Mouse (Mus musculus) lung, postnatal 0 days (tissue): Measurements from ENCODE around the gene Lrmda. TPM values are rescaled to one million over a fixed set of nuclear protein-coding genes. Genes with fewer than 3 reads are reported as not detected.
A peak's percentile ranks its signal among the peaks of the same experiment; 100 is the strongest.

ENCODE experiments used
- ATAC-seq: fragments of 200-750 bp; cut with Nextera tagmentation; 2 replicates; pipeline ENCODE4 v1.8.0; 2017; ENCODE audit warnings: moderate library complexity
- DNase-seq: peaks from one replicate; pipeline ENCODE4 v3.0.0-alpha.2; 2016; ENCODE audit warnings: low spot score
- H3K27ac ChIP-seq: fragments of 300-500 bp; sonication (generic); 2 replicates; pipeline ENCODE4 v1.5.1; 2014; ENCODE audit warnings: antibody characterized with exemption, mild to moderate bottlenecking, low read length, mixed read lengths
- H3K27me3 ChIP-seq: fragments of 300-500 bp; sonication (generic); replicated peaks from 2 replicates; pipeline ENCODE4 v1.6.1; 2014; ENCODE audit warnings: low read length, mixed read lengths; ENCODE audit not compliant: insufficient read depth
- H3K36me3 ChIP-seq: fragments of 300-500 bp; sonication (generic); 2 replicates; pipeline ENCODE4 v1.6.1; 2014; ENCODE audit warnings: low read length, mixed read lengths; ENCODE audit not compliant: insufficient read depth
- H3K4me1 ChIP-seq: fragments of 300-500 bp; sonication (generic); 2 replicates; pipeline ENCODE4 v1.6.1; 2014; ENCODE audit warnings: antibody characterized with exemption, low read depth, low read length, mixed read lengths; ENCODE audit not compliant: insufficient read depth
- H3K4me2 ChIP-seq: fragments of 300-500 bp; sonication (generic); replicated peaks from 2 replicates; pipeline ENCODE4 v1.6.1; 2014; ENCODE audit warnings: low read depth, mild to moderate bottlenecking, low read length, moderate library complexity, mixed read lengths
- H3K4me3 ChIP-seq: fragments of 300-500 bp; sonication (generic); 2 replicates; pipeline ENCODE4 v1.5.1; 2014; ENCODE audit warnings: low read depth, low read length
- H3K9ac ChIP-seq: fragments of 300-500 bp; sonication (generic); replicated peaks from 2 replicates; pipeline ENCODE4 v1.6.1; 2014; ENCODE audit warnings: low read depth, mild to moderate bottlenecking
- H3K9me3 ChIP-seq: fragments of 300-500 bp; sonication (generic); 2 replicates; pipeline ENCODE4 v1.6.1; 2016; ENCODE audit warnings: low read length, mixed read lengths
- CTCF ChIP-seq: IDR thresholded peaks from 2 replicates; pipeline ENCODE4 v1.5.1; 2016; ENCODE audit warnings: antibody characterized with exemption, mild to moderate bottlenecking
- EP300 ChIP-seq: IDR thresholded peaks from 2 replicates; pipeline ENCODE4 v1.6.1; 2016; ENCODE audit warnings: antibody characterized with exemption, mild to moderate bottlenecking, control low read depth
- WGBS: fragments of 180-500 bp; shearing (Covaris S2); extraction: QIAGEN DNeasy Blood & Tissue Kit; methylation state at CpG from one replicate; pipeline ENCODE4 v1.1.7; 2014; 5-methylcytosine and 5-hydroxymethylcytosine counted together
- polyA plus RNA-seq: library from polyadenylated mRNA; unstranded; fragments of >200 nt; fragmentation: Nextera tagmentation; extraction: Ambion mirVana; gene quantifications from 2 replicates; pipeline ENCODE4 v1.2.1, GENCODE M21; 2015

The Lrmda gene
- polyA plus RNA-seq, 1 experiment from 2014 or later = 0.86 TPM

- DNase-seq = no peak
- ATAC-seq = no peak
- H3K9ac ChIP-seq = no peak overlapping the region
- H3K27ac ChIP-seq = no peak overlapping the region
- no peaks in the 10 kb centered on the region for H3K36me3 ChIP-seq
- H3K4me2 ChIP-seq = no peak overlapping the region
- no peak for TF ChIP-seq EP300
- no peak for TF ChIP-seq CTCF
- 79% methylated on average over 7 of the region's 7 CpGs for WGBS
- no peaks in the 10 kb centered on the region for H3K27me3 ChIP-seq
- H3K4me1 ChIP-seq = peaks cover 3% of the 10 kb centered on the region; the same call in 1 of the 2 replicates
- no peak overlapping the region for H3K4me3 ChIP-seq
- no peaks in the 10 kb centered on the region for H3K9me3 ChIP-seq
Observed at GRCm38 (mm10) chr14:22589503-22590215, 570.1 kb downstream of the Lrmda start.

- no peak overlapping the region for H3K4me2 ChIP-seq
- no peaks in the 10 kb centered on the region for H3K27me3 ChIP-seq
- H3K36me3 ChIP-seq = no peaks in the 10 kb centered on the region
- peaks cover 3% of the 10 kb centered on the region; the same call in 1 of the 2 replicates for H3K4me1 ChIP-seq
- WGBS = 64% methylated on average over 2 of the region's 2 CpGs
- TF ChIP-seq EP300 (no peak), CTCF (no peak)
- no peak for ATAC-seq
- no peaks in the 10 kb centered on the region for H3K9me3 ChIP-seq
- H3K27ac ChIP-seq = no peak overlapping the region
- no peak for DNase-seq
- H3K4me3 ChIP-seq = no peak overlapping the region
- H3K9ac ChIP-seq = no peak overlapping the region
Observed at GRCm38 (mm10) chr14:22591186-22591585, 571.7 kb downstream of the Lrmda start.

GRCm38 (mm10) chr14:22597508-22597907, 578.0 kb downstream of the Lrmda start:
- WGBS = 24% methylated on average over 2 of the region's 2 CpGs
- H3K36me3 ChIP-seq = no peaks in the 10 kb centered on the region
- ATAC-seq = no peak
- H3K4me1 ChIP-seq = peaks cover 4% of the 10 kb centered on the region; the same call in 1 of the 2 replicates
- H3K9me3 ChIP-seq = no peaks in the 10 kb centered on the region
- H3K9ac ChIP-seq = no peak overlapping the region
- no peaks in the 10 kb centered on the region for H3K27me3 ChIP-seq
- TF ChIP-seq EP300 (0 out of 2 replicates have a peak, but pooled peaks have one; percentile 30), CTCF (no peak)
- H3K4me2 ChIP-seq = no peak overlapping the region
- H3K27ac ChIP-seq = no peak overlapping the region
- no peak overlapping the region for H3K4me3 ChIP-seq
- peak; percentile 42 for DNase-seq

- H3K4me1 ChIP-seq = peaks cover 4% of the 10 kb centered on the region; the same call in 1 of the 2 replicates
- H3K4me3 ChIP-seq = no peak overlapping the region
- no peak for TF ChIP-seq EP300
- no peak for TF ChIP-seq CTCF
- no peak overlapping the region for H3K27ac ChIP-seq
- no peaks in the 10 kb centered on the region for H3K36me3 ChIP-seq
- no peak overlapping the region for H3K4me2 ChIP-seq
- WGBS = 90% methylated on average over 5 of the region's 5 CpGs
- no peaks in the 10 kb centered on the region for H3K27me3 ChIP-seq
- H3K9me3 ChIP-seq = no peaks in the 10 kb centered on the region
- ATAC-seq (no peak), DNase-seq (no peak)
- H3K9ac ChIP-seq = no peak overlapping the region
Observed at GRCm38 (mm10) chr14:22598638-22599037, 579.1 kb downstream of the Lrmda start.

- H3K4me1 ChIP-seq = peaks cover 4% of the 10 kb centered on the region; the same call in 1 of the 2 replicates
- no peak overlapping the region for H3K4me3 ChIP-seq
- no peaks in the 10 kb centered on the region for H3K36me3 ChIP-seq
- TF ChIP-seq EP300 (no peak), CTCF (no peak)
- WGBS = 39% methylated on average over 3 of the region's 3 CpGs
- no peaks in the 10 kb centered on the region for H3K27me3 ChIP-seq
- ATAC-seq = no peak
- no peak overlapping the region for H3K27ac ChIP-seq
- DNase-seq = no peak
- no peak overlapping the region for H3K4me2 ChIP-seq
- no peak overlapping the region for H3K9ac ChIP-seq
- H3K9me3 ChIP-seq = no peaks in the 10 kb centered on the region
Observed at GRCm38 (mm10) chr14:22600166-22600565, 580.7 kb downstream of the Lrmda start.

GRCm38 (mm10) chr14:22602308-22602707, 582.8 kb downstream of the Lrmda start:
- H3K27me3 ChIP-seq = no peaks in the 10 kb centered on the region
- TF ChIP-seq EP300 (no peak), CTCF (no peak)
- 58% methylated on average over 2 of the region's 2 CpGs for WGBS
- H3K27ac ChIP-seq = no peak overlapping the region
- no peak overlapping the region for H3K4me2 ChIP-seq
- peaks cover 3% of the 10 kb centered on the region; the same call in 1 of the 2 replicates for H3K4me1 ChIP-seq
- no peak overlapping the region for H3K9ac ChIP-seq
- H3K4me3 ChIP-seq = no peak overlapping the region
- H3K9me3 ChIP-seq = no peaks in the 10 kb centered on the region
- no peak for ATAC-seq
- no peaks in the 10 kb centered on the region for H3K36me3 ChIP-seq
- peak; percentile 52 for DNase-seq
